Mouse (Mus musculus) gastrocnemius, postnatal 10 days (tissue): ENCODE measurements at regions not wholly inside any gene's neighbourhood (a gene's known extent, or its start where the extent isn't known, plus 50 kb on each side); places are given as distances from the start of the nearest gene placed in this dataset.

Experiments
- DNase-seq: peaks from one replicate; pipeline ENCODE4 v3.0.0; 2021; ENCODE audit warnings: mixed read lengths

GRCm38 (mm10) chr1:57470356-57470755, 63.5 kb upstream of the Tyw5 start:
- no peak for DNase-seq

DNA sequence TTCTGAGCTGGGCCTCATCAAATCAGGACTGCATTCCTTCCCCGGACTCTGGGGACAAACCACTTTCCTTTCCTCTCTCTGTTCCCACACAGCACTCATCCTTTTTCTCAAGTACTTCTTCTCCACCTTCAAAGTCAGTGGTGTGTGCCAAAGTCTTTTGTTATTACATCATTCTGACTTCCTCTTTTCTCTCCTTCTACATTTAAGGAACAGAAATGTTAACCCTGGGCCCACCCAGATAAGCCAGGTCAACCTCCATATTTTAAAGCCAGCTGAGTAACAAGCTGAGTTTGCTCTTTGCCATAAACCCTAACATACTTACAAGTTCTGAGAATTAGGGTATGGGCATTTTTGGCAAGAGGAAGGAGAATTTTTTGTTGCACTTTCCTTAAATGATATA, 65.3 kb upstream of the Tyw5 start:
- DNase-seq, result no peak

- no peak for DNase-seq
These were observed 70.8 kb upstream of the Tyw5 start for GRCm38 (mm10) chr1:57477725-57478124.

GRCm38 (mm10) chr1:57478151-57478550, 71.2 kb upstream of the Tyw5 start:
- DNase-seq, result no peak

DNA sequence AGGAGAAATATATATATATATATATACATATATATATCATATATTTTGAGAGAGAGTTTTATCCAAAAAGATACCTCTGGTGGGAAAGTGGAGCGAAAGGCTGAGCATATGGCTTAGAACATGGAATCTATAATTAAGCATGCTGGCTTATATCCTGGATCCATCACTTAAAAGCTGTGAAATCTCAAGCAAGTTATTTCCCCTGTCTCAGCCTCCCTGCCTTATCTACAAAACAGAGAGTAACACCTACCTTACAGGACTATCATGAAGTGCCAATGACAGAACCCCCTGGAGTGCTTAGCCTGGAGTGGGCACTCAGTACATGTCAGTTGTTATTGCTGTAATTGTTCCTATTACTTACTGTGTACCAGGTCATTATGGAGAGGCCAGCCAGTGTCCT, 71.9 kb upstream of the Tyw5 start:
- no peak for DNase-seq

- no peak for DNase-seq
These were observed 72.7 kb upstream of the Tyw5 start for GRCm38 (mm10) chr1:57479566-57479965.

DNA sequence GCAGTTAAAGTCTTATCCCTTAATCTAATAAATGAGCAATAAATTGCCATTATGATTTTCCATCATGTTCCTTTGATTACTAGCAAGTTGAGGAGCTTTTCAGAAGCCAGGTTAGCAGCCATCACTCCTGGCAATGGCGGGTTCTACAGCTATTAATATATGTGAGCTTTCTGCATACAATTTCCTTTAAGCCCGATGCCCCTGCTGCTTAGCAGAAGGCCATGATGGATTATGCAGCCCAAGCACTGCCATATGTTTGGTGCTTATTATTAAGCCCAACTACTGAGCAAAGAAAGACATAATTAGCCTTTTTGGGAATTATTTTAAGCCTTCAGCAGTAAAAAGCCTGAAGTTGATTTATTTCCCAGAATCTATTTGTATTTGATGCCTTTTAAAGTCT, 82.3 kb upstream of the Tyw5 start:
- DNase-seq, result no peak

DNA sequence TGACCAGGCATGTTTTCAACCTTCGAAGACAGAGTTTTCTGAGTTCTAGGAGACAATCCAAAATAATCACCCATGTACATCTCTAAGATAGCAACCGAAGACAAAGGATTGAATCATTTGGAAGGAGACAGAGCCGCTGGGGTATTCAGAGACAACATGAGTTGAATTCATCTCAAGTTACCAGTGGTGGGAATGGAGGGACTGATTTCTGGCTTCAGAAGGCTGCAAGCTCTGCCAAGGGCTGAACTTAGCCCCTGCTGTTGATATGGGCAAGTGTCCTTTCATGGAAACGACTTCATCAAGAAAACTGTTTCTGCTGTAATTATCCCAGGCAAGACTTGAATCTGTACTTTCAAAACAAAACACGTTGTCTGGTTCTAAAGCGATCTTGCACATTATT, 82.7 kb upstream of the Tyw5 start:
- DNase-seq, result no peak

DNA sequence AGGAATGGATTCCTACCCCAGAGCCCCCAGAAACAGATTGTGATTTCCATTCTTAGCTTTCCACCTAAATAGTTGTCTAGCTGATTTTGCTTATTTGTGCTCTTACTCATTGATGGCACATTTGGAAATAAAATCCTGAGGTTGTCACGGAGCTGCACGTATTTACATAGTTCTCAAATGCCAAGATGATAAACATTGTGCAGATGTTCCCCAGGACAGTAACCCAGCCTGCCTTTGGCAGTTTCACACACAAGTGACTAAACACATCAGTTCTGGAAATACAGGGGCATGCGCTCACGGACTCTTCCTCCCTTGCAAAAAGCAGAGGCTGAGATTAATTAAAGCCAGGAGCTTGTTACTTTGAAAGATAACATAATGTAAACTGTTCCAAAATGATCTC, 83.1 kb upstream of the Tyw5 start:
- no peak for DNase-seq

DNA sequence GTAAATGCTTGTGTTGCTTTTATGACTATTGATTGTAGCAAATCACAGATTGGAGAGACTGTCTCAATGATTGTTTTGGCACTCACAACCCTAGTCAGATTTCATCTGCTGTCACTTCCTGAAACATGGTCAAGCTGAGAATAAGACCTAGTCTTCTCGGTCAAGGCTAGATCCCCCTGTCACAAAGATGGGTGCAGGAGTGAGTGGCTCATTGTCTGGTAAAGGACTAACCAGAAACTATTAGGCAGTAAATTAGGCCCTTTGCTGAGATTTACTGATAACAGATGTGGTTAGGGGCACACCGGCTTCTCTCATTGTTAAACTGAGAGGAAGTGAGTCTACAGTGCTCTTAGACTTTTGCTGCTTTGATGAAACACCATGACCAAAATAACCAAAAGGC, 85.8 kb upstream of the Tyw5 start:
- DNase-seq, result no peak

DNA sequence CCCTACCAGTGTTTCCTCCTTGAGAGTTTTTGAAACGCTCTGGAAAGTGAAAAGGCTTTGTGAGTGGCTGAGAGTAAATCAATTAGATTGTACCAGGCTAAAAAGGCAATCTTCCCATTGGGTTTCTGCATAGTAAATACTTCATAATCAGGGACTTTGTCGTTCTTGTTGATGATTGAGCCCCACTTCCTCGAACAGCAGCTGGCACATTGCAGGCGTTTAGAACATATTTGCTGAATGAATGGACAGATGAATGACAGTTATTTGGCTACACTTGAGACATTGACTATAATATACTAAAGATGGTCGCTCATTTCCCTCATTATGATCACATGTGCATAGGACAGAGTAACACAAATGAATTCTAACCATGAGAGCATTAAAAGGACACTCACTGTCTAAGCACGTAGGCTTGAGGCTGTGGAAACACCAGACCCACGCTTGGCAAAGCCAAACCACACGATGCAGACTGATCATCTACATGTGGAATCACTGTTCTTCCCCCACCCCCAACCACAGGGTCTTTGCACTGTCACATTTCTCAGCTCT, 90.7 kb upstream of the Tyw5 start:
- no peak for DNase-seq

GRCm38 (mm10) chr1:57510359-57511120, 103.6 kb upstream of the Tyw5 start:
- peak; percentile 16 for DNase-seq

GRCm38 (mm10) chr1:57511902-57512301, 105.0 kb upstream of the Tyw5 start:
- DNase-seq, result no peak

DNA sequence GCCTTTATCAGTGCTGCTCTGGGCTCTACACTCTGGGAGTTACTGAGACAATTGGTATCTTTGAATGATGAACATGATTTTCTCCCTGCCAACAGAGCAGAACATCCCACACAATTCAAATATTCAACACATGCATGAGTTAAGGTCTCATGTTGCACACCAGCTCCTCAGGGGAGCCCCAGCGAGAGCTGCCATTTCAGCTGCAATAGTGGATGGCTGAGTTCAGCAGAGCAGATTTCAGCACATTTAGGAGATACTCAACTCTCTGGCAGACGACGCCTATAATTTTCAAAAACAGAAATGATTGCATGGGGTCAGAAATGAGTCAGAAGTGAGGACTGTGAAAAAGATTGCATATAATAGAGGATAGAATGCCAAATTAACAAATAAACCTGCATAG, 105.6 kb upstream of the Tyw5 start:
- no peak for DNase-seq

DNA sequence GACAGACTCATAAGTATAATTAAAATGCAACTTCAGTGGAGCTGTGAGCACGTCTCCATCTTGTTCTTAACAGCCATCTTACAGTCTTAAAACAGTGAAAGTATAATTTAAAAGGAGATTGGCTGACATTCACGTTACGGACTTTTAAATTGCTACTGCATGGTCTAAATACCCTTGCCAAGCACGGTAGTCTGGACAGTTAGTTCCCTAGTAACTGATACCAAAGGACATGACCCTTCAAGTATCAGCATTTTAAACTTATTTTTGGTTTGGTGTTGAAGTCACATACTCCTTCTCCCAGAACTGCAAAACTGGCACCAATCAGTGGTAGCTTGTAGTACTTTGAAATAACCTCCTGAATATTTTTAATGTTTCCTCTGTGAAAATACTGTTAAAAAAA, 119.1 kb upstream of the Tyw5 start:
- DNase-seq, result no peak

DNA sequence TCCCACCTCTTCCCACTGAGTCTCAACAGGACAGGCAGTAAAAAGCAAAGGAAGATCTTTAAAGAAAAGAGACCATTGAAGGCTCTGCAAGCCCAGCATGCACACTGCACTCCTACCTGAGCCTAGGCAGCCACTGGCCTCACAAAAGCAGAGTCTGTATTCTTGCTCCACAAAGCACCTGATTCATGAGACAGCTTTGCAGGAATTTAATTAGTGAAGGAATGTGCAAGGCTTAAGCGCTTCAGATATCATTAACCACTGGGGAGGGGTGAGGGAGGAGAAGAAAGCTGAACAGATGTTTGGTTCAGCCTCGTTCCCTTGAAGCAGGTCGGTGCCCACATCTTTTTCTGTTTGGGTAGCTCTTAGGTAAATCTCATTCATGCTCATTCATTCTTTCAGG, 121.8 kb upstream of the Tyw5 start:
- DNase-seq, result no peak

DNA sequence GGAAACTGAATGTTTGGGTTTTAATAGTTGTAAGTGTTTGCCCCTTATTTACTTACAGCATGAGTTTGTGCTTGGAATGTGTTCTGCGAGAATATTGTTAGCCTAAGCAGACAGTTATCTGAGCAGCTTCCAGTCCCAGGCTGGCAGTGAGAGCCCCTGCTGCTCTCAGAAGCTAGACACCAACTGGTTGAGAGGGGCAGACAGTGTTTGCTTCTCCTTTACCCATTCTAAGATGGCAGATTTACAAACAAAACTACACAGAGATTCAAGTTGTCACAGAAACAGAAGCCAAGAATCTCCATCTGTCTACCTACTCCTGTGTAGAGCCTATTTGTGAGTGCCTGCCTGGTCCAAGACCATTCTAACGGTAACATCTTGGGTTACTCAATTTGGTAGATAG, 122.4 kb upstream of the Tyw5 start:
- no peak for DNase-seq

DNA sequence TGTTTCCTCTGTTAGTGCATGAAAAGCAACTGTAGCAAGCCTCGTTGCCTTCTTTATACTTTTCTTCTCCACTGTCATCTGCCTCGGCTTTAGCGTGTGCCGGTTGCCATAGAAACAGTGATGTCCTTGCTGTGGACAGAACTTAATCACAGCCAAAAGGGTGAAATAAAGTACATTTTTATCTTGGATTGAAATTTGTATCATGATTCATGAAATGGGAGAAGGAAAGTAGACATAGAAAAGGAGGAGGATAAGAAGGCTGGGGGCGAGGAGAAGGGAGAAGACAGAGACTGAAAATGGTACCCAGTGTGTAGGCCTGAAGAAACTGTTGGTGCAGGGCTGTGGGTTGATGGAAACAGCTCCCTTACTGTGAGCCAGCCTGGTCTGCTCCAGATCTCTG, 130.5 kb upstream of the Tyw5 start:
- DNase-seq, result no peak

DNA sequence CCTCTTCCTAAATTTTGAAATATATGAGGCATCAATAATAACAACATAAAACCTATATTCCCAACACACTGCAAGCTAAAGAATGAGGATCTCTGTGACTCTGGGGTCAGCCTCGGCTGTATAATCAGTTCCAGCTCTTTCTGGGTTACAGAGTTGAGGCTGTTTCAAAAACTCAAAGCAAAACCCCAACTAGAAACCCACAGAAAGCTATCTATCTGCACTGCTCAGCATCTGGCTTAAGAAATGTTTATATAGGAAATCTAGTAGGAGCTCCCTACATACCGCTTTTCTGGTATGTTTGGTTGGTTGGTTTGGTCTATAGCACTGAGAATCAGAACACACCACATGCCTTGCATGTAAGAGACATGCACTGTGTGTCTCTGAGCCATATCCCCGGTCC, 137.8 kb upstream of the Tyw5 start:
- DNase-seq, result no peak

- peak; percentile 9 for DNase-seq
These were observed 139.1 kb upstream of the Tyw5 start for GRCm38 (mm10) chr1:57545792-57546685.

DNA sequence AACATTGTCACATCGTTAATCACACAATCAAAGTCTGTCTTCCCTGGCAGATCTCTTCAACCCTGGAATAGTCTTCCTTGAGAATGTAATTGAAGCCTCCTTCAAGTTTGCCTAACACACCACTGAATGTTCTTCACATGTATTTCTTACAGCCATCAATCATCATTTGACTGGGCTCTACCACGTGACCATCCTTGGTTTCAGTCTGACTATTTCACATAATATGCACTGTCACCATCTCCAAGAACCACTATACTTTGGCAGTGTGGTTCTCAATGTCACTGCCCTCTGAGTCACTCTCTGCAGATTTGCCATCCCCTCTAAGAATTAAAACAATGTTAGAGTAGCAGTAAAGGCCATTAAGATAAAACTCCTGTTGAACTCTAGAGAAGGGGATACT, 154.6 kb upstream of the Tyw5 start:
- DNase-seq, result no peak

DNA sequence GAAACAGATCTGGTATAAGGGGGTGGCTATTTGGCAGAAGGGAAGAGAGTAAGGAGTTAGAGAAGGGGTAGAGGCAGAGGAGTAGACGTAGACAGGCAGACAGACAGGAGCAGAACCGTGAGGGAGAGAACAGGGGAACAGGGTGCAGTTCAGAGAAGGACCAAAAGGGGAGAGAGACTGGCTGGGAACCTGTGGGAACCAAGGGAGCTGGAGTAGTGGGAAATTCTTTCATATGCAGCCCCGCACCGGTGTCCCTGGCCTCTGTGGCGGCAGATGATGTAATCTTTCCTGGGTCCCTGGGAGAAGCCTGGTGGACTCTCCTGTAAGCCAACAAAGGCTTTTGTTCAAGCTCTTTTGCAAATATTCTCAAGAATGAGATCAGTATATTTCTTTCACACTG, 157.8 kb upstream of the Tyw5 start:
- no peak for DNase-seq

GRCm38 (mm10) chr1:57572097-57572496, 165.2 kb upstream of the Tyw5 start:
- DNase-seq, result no peak

DNA sequence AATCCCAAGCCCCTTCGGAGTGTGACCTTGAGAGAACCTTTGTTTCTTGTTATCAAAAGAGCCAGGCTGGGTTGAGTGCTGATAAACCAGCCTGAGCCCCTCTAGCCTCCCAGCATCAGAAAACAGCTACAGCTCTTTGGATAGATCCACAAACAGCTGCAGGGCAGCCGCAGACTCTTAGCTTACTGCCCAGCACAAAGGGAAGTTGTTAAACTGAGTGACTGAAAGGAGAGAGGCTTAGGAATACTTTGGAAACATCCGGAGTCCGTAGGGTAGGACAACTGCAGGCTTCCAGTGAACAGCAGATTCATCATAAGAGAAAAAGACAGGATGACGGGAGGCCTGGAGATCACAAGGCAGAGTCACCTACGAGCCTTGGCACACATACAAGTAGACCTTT, 166.9 kb upstream of the Tyw5 start:
- DNase-seq, result no peak
